Mouse (Mus musculus) B cell, adult 67 days (primary cell): Measurements from ENCODE around the gene Dnajb2. TPM values are rescaled to one million over a fixed set of nuclear protein-coding genes. Genes with fewer than 3 reads are reported as not detected.

ENCODE experiments used
- total RNA-seq, 2 experiments: library from RNA; stranded (reverse); gene quantifications; 4 replicates each; pipeline ENCODE4 v1.2.4; 2023

Dnajb2 gene
- 10 to 100 TPM; 64.1 to 88.9 TPM for total RNA-seq

DNA sequence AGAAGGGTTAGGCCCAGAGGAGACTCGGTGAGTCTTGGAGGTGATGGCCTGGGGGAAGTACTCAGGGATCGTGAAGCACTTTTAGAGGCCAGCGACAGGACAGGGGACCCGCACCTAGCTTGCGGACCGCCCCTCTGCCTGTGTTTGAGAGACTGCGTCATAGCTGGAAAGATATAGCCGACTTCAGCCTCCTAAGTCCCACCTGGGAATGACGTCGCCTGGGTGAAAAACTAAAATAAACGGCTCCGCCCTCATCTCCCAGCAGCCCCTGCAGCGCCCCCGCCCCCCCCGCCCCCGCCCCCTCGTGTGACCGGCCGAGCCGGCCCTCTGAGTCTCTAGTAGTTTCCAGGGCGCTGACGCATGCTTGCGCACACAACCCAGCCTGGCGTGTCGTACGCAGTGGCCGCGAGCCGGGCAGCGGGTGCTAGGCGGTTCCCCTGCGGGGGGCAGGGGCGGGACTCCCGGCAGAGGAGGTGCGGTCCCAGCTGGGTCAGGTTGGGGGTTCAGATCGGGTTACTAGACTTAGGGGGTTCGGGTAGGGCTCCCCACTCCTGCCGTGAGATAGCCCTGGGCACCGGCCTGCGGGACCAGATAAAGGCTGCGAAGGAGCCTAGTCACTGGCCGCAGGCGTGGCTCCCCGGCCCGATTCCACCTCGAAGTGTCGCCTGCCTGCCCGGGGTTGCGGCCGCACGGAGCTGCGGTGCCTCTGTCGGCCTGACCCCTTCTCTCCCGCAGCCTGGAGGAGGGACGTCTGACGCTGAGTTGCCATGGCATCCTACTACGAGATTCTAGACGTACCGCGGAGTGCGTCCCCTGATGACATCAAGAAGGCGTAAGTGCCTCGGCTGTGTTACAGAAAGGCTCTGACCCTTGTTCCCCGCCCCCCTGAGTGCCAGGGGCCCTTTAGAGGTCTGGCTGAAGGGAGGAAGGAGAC, at the start of gene Dnajb2:
Gene Dnajb2 (plus strand): TSS at position 290 of the 934 bp plus-strand sequence.

DNA sequence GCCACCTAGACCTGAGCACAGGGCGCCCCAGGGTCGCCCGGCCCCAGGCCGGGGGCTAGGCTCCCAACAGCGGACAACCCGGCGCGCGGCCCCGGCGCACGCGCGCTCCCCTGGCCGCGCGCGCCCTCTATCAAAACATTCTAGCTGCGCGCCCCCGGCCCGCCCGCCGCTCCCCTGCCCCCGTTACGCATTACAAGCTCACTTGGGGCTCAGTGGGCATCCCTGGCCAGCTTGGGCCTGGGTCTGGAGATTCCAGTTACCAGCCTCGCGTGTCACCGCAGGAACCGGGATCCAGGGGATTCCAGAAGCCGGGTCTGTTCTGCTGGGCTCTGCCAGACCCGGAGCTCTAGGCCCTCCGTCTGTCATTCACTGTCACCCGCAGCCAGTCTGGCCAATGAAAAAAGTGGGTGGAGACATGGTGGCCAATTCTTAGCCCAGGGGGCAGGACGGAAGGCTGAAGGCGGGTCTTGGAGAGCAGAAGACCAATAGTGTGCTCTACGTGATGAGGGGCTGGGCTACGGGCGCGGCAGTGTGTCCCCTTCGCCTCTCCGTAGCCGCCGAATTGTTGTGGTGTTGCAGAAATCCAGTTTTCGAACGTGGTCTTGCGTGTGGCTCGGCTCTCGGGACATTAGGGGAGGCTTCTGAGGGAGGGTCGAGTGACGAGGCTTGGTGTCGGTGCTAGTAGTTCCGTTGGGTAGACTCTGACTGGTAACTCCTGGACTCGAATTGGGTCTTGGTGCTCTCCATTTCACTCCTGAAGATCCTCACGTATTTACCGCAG, 44.4 kb upstream of the Dnajb2 start, which contains the start of the genes Ankzf1 and Atg9a:
Gene Ankzf1 (plus strand): TSS at position 530 of the 781 bp plus-strand sequence.
Gene Atg9a (minus strand): TSS at position 575 of the 781 bp plus-strand sequence.

DNA sequence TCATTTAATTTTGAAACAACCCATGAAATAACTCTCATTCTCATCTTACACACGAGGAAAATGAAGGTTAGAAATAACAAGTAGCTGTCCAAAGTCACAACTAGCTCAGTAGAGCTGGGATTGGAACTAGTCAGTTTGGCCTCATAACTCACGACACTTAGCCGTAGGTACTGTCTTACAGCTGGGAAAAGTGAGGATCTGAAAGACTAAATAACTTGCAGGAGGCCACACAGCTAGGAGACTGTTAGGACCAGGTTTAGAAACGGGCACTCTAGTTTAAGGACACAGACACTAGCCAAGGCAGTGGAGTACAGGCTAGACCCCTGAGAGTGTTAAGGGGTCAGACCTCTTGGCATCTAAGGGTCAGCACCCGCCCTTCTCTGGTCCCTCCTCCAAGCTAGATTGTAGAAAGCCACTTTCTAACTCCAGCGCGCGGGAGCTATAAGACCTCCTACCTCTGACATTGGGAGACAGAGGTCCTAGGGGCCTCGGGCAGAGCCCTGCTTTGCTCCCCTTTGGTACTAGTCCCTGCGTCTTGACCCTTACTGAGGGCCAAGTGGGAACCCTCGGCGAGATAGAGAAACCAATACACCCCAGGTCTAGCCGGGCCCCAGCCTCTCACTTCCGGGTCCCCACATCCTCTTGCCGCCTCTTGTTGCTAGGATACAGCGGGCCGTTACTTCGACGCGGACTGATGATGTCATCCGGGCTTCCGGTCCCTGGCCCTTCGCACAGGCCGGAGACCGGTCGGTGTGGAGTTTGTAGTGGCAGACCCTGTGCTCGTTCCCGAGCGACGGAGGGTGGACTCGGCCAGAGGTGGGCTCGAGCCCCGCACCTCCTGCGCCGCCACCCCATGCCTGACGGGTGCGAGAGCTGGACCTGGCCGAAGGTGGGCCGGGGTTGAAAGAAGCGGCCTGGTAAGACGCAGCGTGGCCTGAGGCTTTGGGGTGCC, 25.8 kb upstream of the Dnajb2 start, which contains the start of the genes Glb1l and Stk16:
Gene Glb1l (minus strand): TSS at position 678 of the 952 bp plus-strand sequence.
Gene Stk16 (plus strand): TSS at position 703 of the 952 bp plus-strand sequence.

DNA sequence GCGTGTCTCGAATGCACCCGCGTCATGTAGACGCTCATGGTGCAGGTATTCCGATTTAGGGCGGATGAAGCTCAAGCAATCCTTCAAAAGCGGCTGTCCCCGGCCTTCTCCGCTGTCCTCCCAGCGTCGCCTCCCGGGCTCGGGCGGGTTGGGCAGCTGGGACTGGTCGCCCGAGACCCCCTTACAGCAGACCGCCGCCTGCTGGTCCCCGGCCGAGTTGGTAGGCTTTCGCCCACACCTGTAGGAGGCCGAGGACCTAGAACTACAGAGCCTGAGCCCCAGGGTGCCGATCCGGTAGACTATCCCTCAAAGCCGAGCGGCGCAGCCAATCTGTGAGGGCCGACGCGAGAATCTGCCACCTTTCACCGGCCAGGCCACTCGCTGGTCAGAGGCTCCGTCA, 16.7 kb upstream of the Dnajb2 start, which contains the start of gene Tuba4a:
Gene Tuba4a (minus strand): TSS at position 335 of the 400 bp plus-strand sequence.

DNA sequence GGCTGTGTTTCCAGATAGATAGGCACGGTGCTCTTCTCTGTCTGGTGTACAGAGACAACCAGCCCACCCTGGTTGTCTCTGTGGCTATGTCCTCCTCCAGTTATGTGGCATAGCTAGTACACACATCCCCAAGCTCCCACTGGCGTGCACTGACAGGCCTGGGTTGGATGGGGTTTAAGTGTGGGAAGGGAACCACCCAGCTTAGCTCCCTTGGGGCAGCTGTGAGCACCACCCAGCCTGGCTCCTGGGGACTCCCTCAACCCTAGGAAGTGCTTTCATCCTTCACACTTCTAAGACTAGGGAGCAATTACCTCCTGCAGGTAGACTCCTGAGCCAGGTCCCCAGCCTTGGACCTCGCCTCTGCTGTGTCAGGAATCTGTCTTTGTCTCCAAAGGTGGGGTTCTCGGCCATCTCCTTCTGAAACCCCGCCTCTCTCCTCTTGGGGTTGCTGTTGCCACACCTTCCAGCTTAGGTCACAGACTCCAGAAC, 4.5 kb upstream of the Dnajb2 start, which contains the start of gene A630095N17Rik:
Gene A630095N17Rik (minus strand): TSS at position 439 of the 489 bp plus-strand sequence.

DNA sequence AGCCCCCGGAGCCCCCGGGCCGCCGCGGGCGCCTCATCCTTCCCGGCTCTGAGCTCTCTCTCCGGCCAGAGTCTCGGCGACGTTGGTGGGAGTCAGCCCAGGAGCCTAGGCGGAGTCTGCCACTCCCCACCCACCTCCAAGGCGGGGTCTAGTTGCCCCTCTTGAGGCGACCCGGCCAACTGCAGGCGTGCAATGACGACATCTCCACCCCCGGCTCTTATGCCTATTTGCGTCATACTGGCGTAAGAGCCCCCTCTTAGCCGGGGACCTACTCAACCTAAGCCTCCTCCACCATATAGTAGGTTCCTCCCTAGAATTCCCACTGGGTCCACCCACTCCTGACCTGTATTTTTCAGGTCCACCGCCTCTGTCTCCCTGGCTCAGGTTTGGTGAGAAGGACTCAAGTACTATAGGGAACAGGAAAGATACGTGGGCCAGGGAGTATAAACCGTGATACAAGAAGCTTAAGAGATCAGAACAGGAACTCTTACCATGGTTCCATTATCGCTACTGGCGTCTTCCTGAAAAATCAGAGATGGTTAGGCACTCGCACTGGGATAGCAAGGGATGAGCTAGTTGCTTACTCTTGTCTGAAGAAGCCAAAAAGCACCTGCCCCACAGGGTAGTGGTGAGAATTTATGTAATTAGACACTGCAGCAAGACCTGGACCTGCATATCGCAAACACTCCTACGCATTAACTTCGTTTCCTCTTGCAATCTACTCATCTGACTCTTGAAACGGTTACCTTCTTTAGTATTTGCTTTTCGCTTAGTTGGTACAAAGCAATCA, 28.1 kb downstream of the Dnajb2 start, which contains the start of gene Ptprn:
Gene Ptprn (minus strand): TSS at position 412 of the 790 bp plus-strand sequence.

DNA sequence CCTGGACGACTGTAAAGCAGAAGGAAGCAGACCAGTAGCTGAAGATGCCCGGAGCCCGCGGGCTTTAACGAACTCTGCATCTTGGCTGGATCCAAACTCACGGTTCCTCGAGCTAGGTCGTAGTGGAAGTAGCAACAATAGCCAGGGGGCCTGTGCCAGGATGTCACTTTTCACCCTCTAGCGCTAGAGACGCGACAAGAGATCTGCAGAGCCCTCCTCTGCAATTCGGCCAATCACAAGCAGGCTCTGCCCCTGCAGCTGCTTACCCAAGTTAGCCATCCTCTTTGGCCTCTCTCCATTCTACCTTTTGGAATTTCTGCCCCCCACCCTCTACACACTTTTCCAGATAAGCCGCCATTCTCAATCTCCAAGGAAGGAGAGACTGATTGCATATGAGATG, 42.0 kb downstream of the Dnajb2 start, which contains the start of gene Resp18:
Gene Resp18 (minus strand): TSS at position 188 of the 400 bp plus-strand sequence.

Other genes with a start within 250 kb of the Dnajb2 start
- gene Nhej1, start 111.2 kb upstream of the Dnajb2 start, total RNA-seq: 1 to 10 TPM; 4.0 to 5.6 TPM
- gene Slc23a3, start 102.5 kb upstream of the Dnajb2 start, total RNA-seq: 1 to 10 TPM in 1 of 2 experiments, under 1 TPM in 1; 0.89 to 2.5 TPM
- gene Cnppd1, start 93.7 kb upstream of the Dnajb2 start, total RNA-seq: 100 to 1,000 TPM; 106 to 109 TPM
- 10 to 100 TPM; 70.5 to 94.6 TPM for gene Retreg2, start 93.6 kb upstream of the Dnajb2 start, total RNA-seq
- 10 to 100 TPM; 50.4 TPM for gene Zfand2b, start 67.8 kb upstream of the Dnajb2 start, total RNA-seq
- 1 to 10 TPM; 3.9 to 5.2 TPM for gene Abcb6, start 56.0 kb upstream of the Dnajb2 start, total RNA-seq
- gene Ankzf1, start 44.3 kb upstream of the Dnajb2 start, total RNA-seq: 10 to 100 TPM; 34.6 to 40.2 TPM
- 10 to 100 TPM; 35.2 to 35.5 TPM for gene Atg9a, start 44.2 kb upstream of the Dnajb2 start, total RNA-seq
- gene Glb1l, start 25.6 kb upstream of the Dnajb2 start, total RNA-seq: 10 to 100 TPM; 12.0 to 14.8 TPM
- 10 to 100 TPM; 89.6 to 90.5 TPM for gene Stk16, start 25.6 kb upstream of the Dnajb2 start, total RNA-seq
- gene Tuba4a, start 16.5 kb upstream of the Dnajb2 start, total RNA-seq: 100 to 1,000 TPM; 205 to 218 TPM
- not detected for gene A630095N17Rik, start 4.3 kb upstream of the Dnajb2 start, total RNA-seq
- not detected for gene Ptprn, start 28.1 kb downstream of the Dnajb2 start, total RNA-seq
- not detected for gene Resp18, start 42.0 kb downstream of the Dnajb2 start, total RNA-seq
- 10 to 100 TPM; 51.6 to 61.7 TPM for gene Dnpep, start 81.6 kb downstream of the Dnajb2 start, total RNA-seq
- gene Des, start 123.9 kb downstream of the Dnajb2 start, total RNA-seq: not detected
- not detected for gene Speg, start 138.9 kb downstream of the Dnajb2 start, total RNA-seq
- 10 to 100 TPM; 53.0 to 85.9 TPM for gene Gmppa, start 199.5 kb downstream of the Dnajb2 start, total RNA-seq
- gene Asic4, start 214.0 kb downstream of the Dnajb2 start, total RNA-seq: not detected
- 10 to 100 TPM; 23.1 to 24.5 TPM for gene Chpf, start 242.9 kb downstream of the Dnajb2 start, total RNA-seq
- 1 to 10 TPM; 2.8 to 5.5 TPM for gene Tmem198, start 243.1 kb downstream of the Dnajb2 start, total RNA-seq